Mouse (Mus musculus) kidney, adult 8-10 months (tissue): ENCODE data around the gene Ppfibp2.

ENCODE experiments used
- DNase-seq, 2 experiments: peaks; one replicate each; pipeline ENCODE4 v3.0.0; 2022

Gene Ppfibp2

GRCm38 (mm10) chr7:107618028-107618992, 23.3 kb downstream of the Ppfibp2 start:
- DNase-seq = no peak

DNA sequence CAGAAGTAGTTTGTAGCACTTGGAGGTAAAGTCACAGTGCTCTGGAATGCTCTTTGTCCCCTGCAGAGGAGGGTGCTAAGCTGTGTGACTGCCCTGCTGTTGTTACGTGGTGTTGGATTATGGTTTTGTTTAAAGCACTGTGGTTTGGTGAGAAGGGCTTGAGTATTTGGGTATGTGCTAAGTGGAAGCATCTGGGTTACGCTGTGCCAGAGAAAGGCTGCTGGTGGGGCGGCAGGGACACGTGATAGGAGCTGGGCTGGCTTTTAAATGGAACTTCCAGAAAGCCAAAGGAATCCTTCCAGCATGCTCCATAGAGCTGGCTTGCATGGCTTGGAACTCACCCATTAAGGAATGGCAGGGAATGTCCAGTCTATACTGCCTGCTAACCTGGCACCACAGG, 24.2 kb downstream of the Ppfibp2 start:
- DNase-seq = no peak

DNA sequence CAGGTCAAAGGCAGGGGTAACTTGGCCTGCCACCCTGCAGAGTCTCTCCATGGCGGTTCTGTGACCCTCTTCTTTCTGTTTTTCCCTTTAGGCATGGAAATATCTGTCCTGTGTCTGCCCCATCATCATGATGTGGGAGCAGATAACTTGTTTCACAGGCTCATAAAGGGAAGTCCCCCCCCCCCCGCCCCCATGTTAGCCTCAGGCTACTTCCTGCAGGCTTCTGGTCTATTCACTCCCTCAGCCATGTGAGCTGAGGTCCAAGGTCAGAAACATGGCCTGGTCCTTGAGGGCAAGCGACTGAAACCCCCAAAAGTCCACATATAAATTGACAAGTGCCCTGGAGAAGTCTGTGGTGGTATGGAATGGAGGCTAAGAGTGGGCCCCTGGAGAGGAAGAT, 25.1 kb downstream of the Ppfibp2 start:
- DNase-seq = no peak

DNA sequence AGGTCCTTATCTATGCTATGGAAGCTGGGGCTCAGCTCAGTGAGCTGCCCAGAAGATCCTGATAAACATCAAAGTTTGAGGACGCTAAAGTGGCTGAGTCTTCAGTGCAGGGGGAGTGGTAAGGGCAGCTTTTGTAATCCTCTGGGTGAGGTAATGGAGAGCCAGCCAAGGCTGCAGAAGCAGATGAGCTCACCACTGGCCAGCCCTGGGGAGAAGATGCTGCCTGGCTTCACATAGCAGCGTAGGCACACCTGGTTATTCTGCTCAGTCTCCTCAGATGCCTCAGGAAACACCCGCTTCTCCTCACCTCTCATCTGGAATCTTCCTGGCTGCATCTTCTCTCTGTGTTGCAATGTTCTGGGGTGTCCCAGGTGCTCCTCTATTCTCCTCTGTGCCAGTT, 29.4 kb downstream of the Ppfibp2 start:
- no peak for DNase-seq

GRCm38 (mm10) chr7:107625061-107625460, 30.1 kb downstream of the Ppfibp2 start, which contains the start of gene 5330417H12Rik:
TSS of gene 5330417H12Rik (minus strand) at chr7:107625161.
- DNase-seq = no peak

DNA sequence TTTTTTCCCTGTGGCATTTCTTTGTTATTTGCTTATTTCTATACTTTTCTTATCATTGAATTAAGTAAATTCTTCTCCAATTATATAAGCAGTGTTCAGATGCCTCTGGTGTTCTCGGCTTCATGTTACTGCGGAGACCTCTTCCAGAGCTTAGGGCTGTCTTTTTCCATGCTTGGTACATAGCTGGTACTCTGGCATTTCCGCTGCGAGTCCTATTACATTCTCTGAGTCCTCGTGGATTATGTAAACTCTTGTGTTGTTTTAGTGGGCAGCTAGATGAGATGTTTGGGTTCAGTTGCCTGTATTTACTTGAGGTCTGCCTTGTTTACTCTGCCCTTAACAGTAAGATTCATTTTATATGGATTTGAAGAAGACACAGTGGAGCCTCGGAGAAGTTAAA, 30.8 kb downstream of the Ppfibp2 start:
- DNase-seq = no peak

DNA sequence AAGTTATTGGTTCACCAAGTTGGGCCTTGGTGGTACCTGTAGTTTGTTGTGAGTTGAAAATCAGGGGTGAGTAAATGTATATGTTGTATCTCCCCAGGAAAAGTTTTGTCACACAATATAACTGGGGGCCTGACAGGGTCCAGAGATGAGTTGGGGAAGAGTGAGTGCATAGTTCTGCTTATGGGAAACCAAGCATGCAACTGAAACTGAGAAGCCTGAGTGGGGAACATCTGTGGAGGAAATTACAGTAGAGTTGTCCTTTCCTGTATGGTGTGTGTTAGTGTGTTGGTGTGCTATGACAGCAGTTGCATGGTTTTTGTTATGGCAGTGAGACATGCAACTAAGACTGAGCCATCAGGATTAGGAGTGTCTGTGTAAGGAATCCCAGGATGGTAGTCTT, 33.4 kb downstream of the Ppfibp2 start:
- no peak for DNase-seq

DNA sequence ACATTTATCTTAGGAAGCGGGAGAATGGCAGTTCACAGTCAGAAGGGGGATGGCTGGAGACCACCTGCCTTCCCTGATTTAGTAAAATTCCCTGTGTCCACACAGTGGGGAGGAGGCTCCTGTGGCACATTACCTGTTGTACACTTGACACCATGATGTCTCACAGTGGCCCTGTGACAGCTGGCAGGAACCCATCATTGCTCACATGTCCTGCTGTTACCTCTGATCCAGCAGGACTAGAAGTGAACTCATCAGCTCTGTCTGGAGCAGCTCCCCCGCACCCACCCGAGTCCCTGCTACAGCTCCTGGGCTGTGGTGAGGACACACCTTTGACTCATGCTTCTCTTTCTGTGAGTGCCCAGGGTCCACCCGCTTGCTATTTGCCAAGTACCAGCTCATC, 38.2 kb downstream of the Ppfibp2 start:
- DNase-seq = no peak

GRCm38 (mm10) chr7:107637398-107637797, 42.4 kb downstream of the Ppfibp2 start:
- DNase-seq = no peak

DNA sequence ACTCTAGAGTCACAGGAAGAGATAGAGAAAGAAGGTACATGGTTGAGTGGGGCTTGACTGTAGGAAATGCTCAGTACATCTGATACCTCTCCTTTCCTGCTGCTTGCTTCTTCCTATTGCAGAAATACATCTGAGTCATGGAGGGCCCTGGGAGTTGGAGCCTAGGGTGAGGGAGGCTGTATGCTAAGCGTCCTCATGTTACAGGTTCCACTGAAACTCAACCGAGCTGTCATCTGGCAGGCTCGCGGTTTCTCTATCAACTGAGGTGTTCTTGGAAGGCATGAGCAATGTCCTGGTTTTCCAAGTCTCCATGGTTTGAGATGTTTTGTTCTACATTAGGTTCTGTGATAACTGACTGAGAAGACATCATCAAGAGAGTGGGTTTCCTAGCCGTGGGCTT, 43.0 kb downstream of the Ppfibp2 start:
- no peak for DNase-seq

GRCm38 (mm10) chr7:107642586-107643275, 47.7 kb downstream of the Ppfibp2 start:
- no peak for DNase-seq

DNA sequence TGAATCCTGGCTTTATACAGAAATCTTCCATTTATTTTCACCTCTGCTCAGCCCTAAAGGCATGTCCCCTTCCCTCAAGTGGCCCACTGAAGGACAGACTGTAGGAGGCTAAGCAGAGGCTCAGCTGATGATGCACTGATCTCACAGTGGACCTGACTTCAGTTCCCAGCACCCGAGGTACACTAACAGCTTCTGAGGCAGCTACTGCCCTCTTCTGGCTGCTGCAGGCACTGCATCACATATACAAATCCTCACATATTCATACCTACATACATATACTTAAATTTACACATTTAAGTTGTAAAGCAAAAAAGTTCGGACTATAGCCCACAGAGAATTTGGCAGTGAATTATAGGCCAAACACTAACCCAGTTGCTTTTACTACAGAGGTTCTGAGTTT, 50.0 kb downstream of the Ppfibp2 start:
- no peak for DNase-seq

GRCm38 (mm10) chr7:107648937-107649688, 54.1 kb downstream of the Ppfibp2 start:
- no peak for DNase-seq

DNA sequence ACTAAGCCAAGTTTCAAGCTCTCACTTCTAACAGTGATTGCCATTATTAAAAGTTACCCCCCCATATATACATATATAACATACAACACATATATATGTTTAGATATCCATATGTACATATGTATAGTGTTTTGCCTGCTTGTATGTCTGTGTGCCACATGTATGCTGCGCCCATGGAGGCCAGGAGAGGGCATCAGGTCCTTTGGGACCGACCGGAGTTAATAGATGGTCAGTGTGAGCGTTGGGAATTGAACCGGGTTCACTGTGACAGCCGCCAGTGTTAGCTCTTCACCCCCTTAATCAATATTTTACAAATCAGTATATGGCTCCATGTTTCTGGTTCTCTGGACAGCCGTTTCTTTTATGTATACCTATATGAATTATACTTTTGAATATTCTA, 55.0 kb downstream of the Ppfibp2 start:
- no peak for DNase-seq

- DNase-seq = no peak
These were observed 56.8 kb downstream of the Ppfibp2 start for GRCm38 (mm10) chr7:107651821-107652220.

DNA sequence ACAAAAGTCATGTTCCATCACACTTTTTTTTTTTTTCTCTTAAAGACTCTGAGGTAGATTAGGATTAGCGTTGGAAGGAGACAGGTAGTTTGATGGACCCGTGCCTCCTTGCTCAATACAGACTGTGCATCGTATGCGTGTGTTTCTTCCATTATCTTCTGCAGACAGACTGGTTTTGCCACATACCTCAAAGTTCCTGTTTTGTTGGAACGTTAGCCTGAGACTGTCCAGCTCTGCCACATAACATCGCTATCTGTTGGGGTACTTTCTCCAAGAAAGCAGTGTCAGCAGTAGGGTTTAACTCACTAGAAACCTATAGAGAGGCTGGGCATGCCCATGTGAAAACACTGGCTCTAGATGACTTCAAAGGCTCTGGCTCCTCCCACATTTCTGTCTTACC, 61.4 kb downstream of the Ppfibp2 start:
- DNase-seq = no peak

DNA sequence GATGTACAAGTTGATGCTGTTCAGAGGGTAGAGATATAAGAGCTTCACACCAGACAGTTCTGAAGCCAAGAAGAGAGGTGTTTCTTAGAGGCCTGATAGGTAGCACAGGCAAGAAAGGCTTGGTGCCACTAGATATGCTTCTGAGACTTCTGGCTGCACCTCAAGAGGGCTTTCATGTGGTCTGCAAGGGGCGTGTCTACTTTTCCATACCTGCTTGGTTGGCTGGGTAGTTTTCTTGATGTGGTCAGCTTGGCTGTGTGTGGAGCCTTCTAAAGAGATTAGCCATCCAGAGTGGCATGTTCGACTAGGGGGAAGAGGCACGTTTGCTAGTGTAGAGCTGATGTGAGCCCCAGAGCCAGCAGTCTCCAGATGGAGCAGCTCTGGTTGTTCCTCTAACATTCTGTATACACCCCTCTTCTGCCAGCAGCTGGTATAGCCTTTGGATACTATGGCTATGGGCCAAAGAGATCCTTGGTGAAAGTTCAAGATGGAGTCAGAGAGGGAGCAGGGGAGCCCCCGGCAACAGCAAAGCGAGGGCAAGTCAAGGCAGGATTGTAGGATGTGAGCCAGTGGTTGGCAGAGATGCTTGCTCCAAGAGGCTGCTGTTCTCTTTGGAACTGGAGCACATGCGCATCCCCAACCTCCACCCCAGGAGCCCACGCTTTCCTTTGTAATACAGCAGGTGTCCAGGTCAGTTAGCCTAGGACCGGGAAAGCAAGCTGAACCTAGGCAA, 64.3 kb downstream of the Ppfibp2 start:
- no peak for DNase-seq

DNA sequence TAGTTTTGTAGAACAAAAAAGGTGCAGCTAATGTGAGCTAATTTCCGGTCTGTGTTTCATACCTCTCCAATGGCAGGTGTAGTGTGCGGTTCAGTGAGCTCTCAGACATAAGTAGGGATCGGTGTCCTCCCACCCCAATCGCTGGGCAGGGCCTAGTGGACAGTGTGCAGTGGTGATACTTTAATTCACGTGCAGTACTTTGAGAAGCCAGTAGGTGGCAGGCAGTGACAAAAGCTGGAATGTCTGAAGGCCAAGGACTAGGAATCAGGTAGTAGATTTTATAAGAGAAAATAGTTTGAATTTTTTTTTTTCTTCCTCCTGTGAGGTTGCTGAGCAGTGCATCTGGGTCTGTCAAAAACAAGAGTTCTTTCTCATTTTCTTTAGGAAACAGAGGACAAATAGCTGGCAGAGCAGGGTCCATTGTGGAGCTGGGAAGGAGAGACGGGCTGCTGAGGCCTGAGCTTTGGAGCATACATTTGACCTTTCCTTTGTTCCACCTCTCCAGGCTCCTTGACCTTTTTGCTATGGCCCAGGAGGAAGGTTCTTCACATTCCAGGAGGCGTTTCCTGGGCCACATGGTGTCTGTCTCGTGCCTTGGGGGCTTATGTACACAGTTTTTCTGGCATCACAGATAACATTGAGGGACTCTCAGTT, 66.3 kb downstream of the Ppfibp2 start:
- DNase-seq = peak; percentile 65 to 75

- DNase-seq = no peak
These were observed 66.9 kb downstream of the Ppfibp2 start for GRCm38 (mm10) chr7:107661843-107662281.

- DNase-seq = no peak
These were observed 68.6 kb downstream of the Ppfibp2 start for GRCm38 (mm10) chr7:107663621-107664020.

DNA sequence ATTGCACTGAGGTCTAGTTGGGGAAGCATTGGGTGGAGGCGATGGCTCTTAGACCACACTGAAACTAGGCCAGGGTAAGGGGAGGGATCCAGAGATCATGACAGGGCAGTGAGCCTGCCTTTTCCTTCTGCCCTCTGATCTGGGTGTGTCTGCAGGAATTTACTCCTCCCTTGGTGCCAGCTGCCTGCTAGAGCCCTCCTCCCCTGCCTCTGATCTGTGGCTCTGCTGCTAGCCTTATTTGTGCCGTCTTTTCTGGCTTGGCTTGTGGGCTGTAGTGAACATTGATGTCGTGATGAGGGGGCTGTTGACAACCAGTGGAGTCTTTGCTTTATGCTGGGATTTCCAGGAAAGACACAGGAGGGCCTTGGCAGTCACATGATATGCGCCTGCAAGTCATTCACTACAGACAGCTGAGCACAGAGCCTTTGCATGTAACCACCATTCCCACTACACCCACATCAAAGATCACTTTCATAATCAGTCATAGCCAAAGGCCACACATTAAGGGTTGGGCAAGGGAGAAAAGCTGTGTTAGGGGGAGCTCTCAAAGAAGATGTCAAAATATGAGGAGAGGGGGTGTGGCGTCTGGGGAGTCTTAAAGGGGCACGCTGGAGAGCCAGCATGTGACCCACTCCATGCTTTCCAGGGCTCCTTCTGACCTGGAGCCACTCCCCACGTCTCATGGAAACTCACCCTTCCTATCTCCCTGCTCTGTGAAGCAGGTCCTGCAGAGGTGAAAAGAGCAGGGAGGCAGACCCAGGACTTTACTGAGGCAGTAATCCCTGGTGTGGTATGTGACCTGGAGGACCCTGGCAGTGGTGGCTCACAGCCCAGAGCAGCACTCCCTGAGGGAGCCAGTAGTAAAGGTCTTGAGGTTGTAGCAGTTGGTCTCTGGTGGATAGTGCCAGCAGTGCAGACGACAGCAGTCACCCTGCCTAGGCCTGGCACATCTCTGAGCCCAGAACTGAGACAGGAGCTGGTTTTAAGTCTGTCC, 69.4 kb downstream of the Ppfibp2 start:
- DNase-seq = peak; percentile 47 to 55
